Mouse (Mus musculus): ENCODE measurements around the gene Btbd11.

- TF ChIP-seq E2F4 (IDR thresholded peaks at IDR 0.05; ENCODE audit: insufficient replicate concordance, low read depth, low read length): no peak
- no peak for TF ChIP-seq NELFE (IDR thresholded peaks at IDR 0.05; ENCODE audit: low read depth, low read length)
- no peak for TF ChIP-seq CTCF (conservative IDR thresholded peaks at IDR 0.05 in 1 of 2, IDR thresholded peaks at IDR 0.05 in 1 of 2; ENCODE audit: low read depth in 2 of 2, low read length in 2 of 2)
- TF ChIP-seq JUN (IDR thresholded peaks at IDR 0.05; ENCODE audit: insufficient read depth, low read depth, low read length): no peak
- no peak for TF ChIP-seq ETS1 (conservative IDR thresholded peaks at IDR 0.05; ENCODE audit: low read depth, low read length)
- TF ChIP-seq IRF4 (IDR thresholded peaks at IDR 0.05; ENCODE audit: low read depth, low read length): no peak
- TF ChIP-seq UBTF (IDR thresholded peaks at IDR 0.05; ENCODE audit: low read depth, low read length): no peak
- no peak for TF ChIP-seq USF1 (IDR thresholded peaks at IDR 0.05; ENCODE audit: low read depth, low read length)
- TF ChIP-seq POLR2A (IDR thresholded peaks at IDR 0.05; ENCODE audit: low read depth, low read length): no peak
- TF ChIP-seq POLR2AphosphoS2 (IDR thresholded peaks at IDR 0.05; ENCODE audit: low read depth, low read length): no peak
- TF ChIP-seq EP300 (IDR thresholded peaks at IDR 0.05; ENCODE audit: low read length): no peak
These were observed 77.5 kb downstream of the Btbd11 start for GRCm38 (mm10) chr10:85464152-85464551.

All from CH12.LX (cell line).